Mouse (Mus musculus): ENCODE data around the gene Ier5. TPM values are rescaled to one million over a fixed set of nuclear protein-coding genes. Genes with fewer than 3 reads are reported as not detected.

The Ier5 gene
- total and polyA plus RNA-seq, 3 experiments = 7.2 to 7.4 TPM; not detected in 1

- peak; percentile 63 for TF ChIP-seq ETS1 (IDR thresholded peaks at IDR 0.05; ENCODE audit: low read depth, low read length)
Observed at GRCm38 (mm10) chr1:155146572-155146980, 47.1 kb upstream of the Ier5 start, which contains the start of gene Mr1 (continued).

DNA sequence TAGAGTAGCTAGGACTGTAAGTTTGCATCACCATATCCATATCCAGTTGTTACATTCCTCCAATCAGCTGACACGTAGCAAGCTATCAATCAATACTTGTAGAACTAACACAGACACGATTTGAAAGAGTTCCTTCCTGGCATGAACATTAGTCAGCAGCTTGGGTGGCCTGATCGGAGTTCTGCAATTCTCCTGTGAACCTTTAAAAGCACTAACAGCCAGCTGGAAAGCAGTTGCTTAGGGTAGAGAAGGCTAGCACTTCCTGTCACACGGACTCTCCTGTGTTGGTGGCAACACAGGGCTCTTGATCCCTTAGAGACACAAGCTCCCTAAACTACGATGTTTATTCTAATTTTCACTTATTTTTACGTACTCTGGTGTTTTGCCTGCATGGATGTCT lies 46.2 kb upstream of the Ier5 start:
- Histone ChIP-seq H3K9me3 (replicated peaks; ENCODE audit: insufficient read depth, low read length) (no peaks in the 10 kb centered on the region), H3K9ac (ENCODE audit: control insufficient read depth, low read depth, low read length, poor library complexity, severe bottlenecking) (peak overlapping the region; percentile 55), H3K79me2 (ENCODE audit: control insufficient read depth, insufficient read depth, low read length, poor library complexity) (no peaks in the 10 kb centered on the region), H3K4me3 (ENCODE audit: control insufficient read depth in 1 of 2, insufficient read depth in 1 of 2, low read depth in 2 of 2, low read length in 2 of 2) (peak overlapping the region; percentile 79 to 81), H3K4me1 (ENCODE audit: control insufficient read depth in 1 of 2, insufficient read depth in 2 of 2, low read length in 2 of 2) (peaks cover 0 to 4% of the 10 kb centered on the region in 2 experiments; a peak in 2 of 4 replicates), H3K27me3 (ENCODE audit: control insufficient read depth in 1 of 2, insufficient read depth in 2 of 2, low read length in 2 of 2) (no peaks in the 10 kb centered on the region), H3K27ac (ENCODE audit: control insufficient read depth, low read depth, low read length) (peak overlapping the region; percentile 60), H3K36me3 (ENCODE audit: control insufficient read depth in 1 of 2, insufficient read depth in 2 of 2, low read length in 2 of 2) (peaks cover 0 to 3% of the 10 kb centered on the region in 2 experiments; a peak in 2 of 4 replicates)
- peak; percentile 76 for DNase-seq (ENCODE audit: low read depth, low spot score)
- TF ChIP-seq ELF1 (IDR thresholded peaks at IDR 0.05; ENCODE audit: low read depth, low read length) = 0 out of 2 replicates have a peak, but pooled peaks have one; percentile 17
- peak; percentile 38; the same call in 1 of the 2 replicates for TF ChIP-seq SIN3A (IDR thresholded peaks at IDR 0.05; ENCODE audit: low read length)
- TF ChIP-seq SMC3 (IDR thresholded peaks at IDR 0.05; ENCODE audit: low read depth, low read length) = no peak
- TF ChIP-seq EP300 (IDR thresholded peaks at IDR 0.05; ENCODE audit: low read depth in 1 of 2, low read length in 2 of 2) = peak; percentile 7 to 27; a peak in 1 of 4 replicates
- peak; percentile 62 for TF ChIP-seq ETS1 (IDR thresholded peaks at IDR 0.05; ENCODE audit: low read depth, low read length)
- no peak for TF ChIP-seq MAZ (IDR thresholded peaks at IDR 0.05; ENCODE audit: low read depth, low read length)
- peak; percentile 49; the same call in 1 of the 2 replicates for TF ChIP-seq TBP (IDR thresholded peaks at IDR 0.05; ENCODE audit: low read depth, low read length)

DNA sequence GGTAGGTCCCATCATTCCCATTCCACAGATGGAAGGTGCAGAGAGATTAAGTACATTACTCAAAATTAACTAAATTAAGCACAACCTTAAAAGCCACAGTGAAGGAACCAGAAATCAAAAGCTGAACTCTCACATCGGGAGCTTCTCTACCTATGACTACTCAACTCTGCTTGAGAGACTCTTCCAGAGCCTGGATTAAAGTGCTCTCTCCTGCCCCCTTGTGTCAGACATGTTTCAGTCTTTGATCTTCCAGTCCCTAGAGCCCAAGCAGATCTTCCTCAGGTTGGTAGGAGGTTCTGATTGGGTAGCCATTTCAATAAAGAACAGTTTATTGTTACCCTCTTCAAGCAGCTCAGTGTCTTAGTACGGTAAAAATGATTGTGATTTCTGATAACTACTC lies 40.6 kb upstream of the Ier5 start:
- DNase-seq (ENCODE audit: low read depth, low spot score) = peak; percentile 86
- Histone ChIP-seq H3K4me3 (ENCODE audit: control insufficient read depth in 1 of 2, insufficient read depth in 1 of 2, low read depth in 2 of 2, low read length in 2 of 2) (no peak overlapping the region), H3K9me3 (replicated peaks; ENCODE audit: insufficient read depth, low read length) (no peaks in the 10 kb centered on the region), H3K27ac (ENCODE audit: control insufficient read depth, low read depth, low read length) (no peak overlapping the region), H3K27me3 (ENCODE audit: control insufficient read depth in 1 of 2, insufficient read depth in 2 of 2, low read length in 2 of 2) (no peaks in the 10 kb centered on the region), H3K9ac (ENCODE audit: control insufficient read depth, low read depth, low read length, poor library complexity, severe bottlenecking) (no peak overlapping the region), H3K79me2 (ENCODE audit: control insufficient read depth, insufficient read depth, low read length, poor library complexity) (no peaks in the 10 kb centered on the region), H3K36me3 (ENCODE audit: control insufficient read depth in 1 of 2, insufficient read depth in 2 of 2, low read length in 2 of 2) (peaks cover 0 to 3% of the 10 kb centered on the region in 2 experiments; a peak in 2 of 4 replicates), H3K4me1 (ENCODE audit: control insufficient read depth in 1 of 2, insufficient read depth in 2 of 2, low read length in 2 of 2) (peaks cover 0 to 1% of the 10 kb centered on the region in 2 experiments; a peak in 1 of 4 replicates)
- TF ChIP-seq TAL1 (IDR thresholded peaks at IDR 0.05; ENCODE audit: low read length) (no peak), ZC3H11A (IDR thresholded peaks at IDR 0.05; ENCODE audit: low read depth, low read length) (peak; percentile 84), BHLHE40 (IDR thresholded peaks at IDR 0.05; ENCODE audit: borderline replicate concordance, low read depth, low read length) (no peak), SIN3A (IDR thresholded peaks at IDR 0.05; ENCODE audit: low read length) (0 out of 2 replicates have a peak, but pooled peaks have one; percentile 42), POLR2AphosphoS5 (IDR thresholded peaks at IDR 0.05; ENCODE audit: borderline replicate concordance, low read depth, low read length) (no peak), MAZ (IDR thresholded peaks at IDR 0.05; ENCODE audit: low read depth, low read length) (0 out of 2 replicates have a peak, but pooled peaks have one; percentile 37), POLR2A (IDR thresholded peaks at IDR 0.05; ENCODE audit: control insufficient read depth in 1 of 2, insufficient read depth in 1 of 2, low read depth in 1 of 2, low read length in 2 of 2, poor library complexity in 1 of 2) (no peak), RAD21 (IDR thresholded peaks at IDR 0.05; ENCODE audit: low read depth, low read length) (peak; percentile 69), MAX (IDR thresholded peaks at IDR 0.05; ENCODE audit: low read length) (no peak), EP300 (IDR thresholded peaks at IDR 0.05; ENCODE audit: low read depth in 1 of 2, low read length in 2 of 2) (no peak), TBP (IDR thresholded peaks at IDR 0.05; ENCODE audit: low read depth, low read length) (no peak), CTCF (IDR thresholded peaks at IDR 0.05 in 2 of 3, conservative IDR thresholded peaks at IDR 0.05 in 1 of 3; ENCODE audit: control insufficient read depth in 1 of 3, insufficient read depth in 1 of 3, low read depth in 2 of 3, low read length in 3 of 3, poor library complexity in 1 of 3, severe bottlenecking in 1 of 3) (peak; percentile 50 to 82 (median 52)), SMC3 (IDR thresholded peaks at IDR 0.05; ENCODE audit: low read depth, low read length) (peak; percentile 98), ZNF384 (IDR thresholded peaks at IDR 0.05; ENCODE audit: low read depth, low read length) (no peak)

Data from MEL (cell line).